Mouse (Mus musculus) olfactory bulb, adult 2 months (tissue): ENCODE results near the gene Gm5767.

Source experiments
- CTCF ChIP-seq: fragments of 200-500 bp; IDR thresholded peaks from 2 replicates; pipeline ENCODE4 v1.5.1; 2012; ENCODE audit warnings: low read depth, mild to moderate bottlenecking, low read length, moderate library complexity; ENCODE audit not compliant: insufficient read depth
- POLR2A ChIP-seq: fragments of 200-500 bp; IDR thresholded peaks from 2 replicates; pipeline ENCODE4 v1.6.1; 2012; ENCODE audit warnings: mild to moderate bottlenecking, low read depth, low read length, moderate library complexity; ENCODE audit not compliant: insufficient read depth

DNA sequence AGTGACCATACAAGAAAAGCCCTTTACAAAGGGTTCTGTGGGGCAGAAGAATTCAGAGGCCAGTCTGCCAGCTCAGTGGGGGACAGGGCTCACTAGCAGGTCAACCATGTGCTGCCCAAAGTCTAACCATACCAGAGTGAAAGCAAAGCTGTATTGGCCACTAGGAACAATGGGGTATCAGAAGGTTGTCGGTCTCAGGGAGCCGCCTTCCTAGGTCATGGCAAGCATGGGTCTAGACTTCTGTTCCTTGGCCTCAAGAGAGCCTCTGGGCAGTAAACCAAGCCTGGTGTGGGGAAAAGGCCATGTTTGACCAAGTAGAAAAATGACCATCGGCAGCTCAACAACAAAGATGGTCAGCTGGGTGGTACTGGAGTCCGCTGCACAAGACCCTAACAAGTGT lies 21.8 kb upstream of the Gm5767 start:
- TF ChIP-seq CTCF (no peak), POLR2A (no peak)
